Mouse (Mus musculus): ENCODE measurements around the gene Slc25a11. TPM values are rescaled to one million over a fixed set of nuclear protein-coding genes. Genes with fewer than 3 reads are reported as not detected.

Gene Slc25a11
- total RNA-seq, 2 experiments from 2014 or later = 120 to 124 TPM

Other genes starting within 250 kb of the Slc25a11 start
- gene Pelp1, start 237.4 kb downstream of the Slc25a11 start, total RNA-seq (2021) = 10 to 100 TPM; 33.1 to 34.6 TPM
- gene Arrb2, start 214.8 kb downstream of the Slc25a11 start, total RNA-seq (2021) = 10 to 100 TPM; 68.1 to 76.7 TPM
- 10 to 100 TPM; 13.9 to 15.4 TPM for gene Med11, start 195.6 kb downstream of the Slc25a11 start, total RNA-seq (2021)
- gene Zmynd15, start 188.0 kb downstream of the Slc25a11 start, total RNA-seq (2021) = 1 to 10 TPM in 1 of 2 experiments, under 1 TPM in 1; 0.23 to 1.4 TPM
- 1 to 10 TPM in 1 of 2 experiments, under 1 TPM in 1; 0.42 to 1.4 TPM for gene Cxcl16, start 187.5 kb downstream of the Slc25a11 start, total RNA-seq (2021)
- gene Tm4sf5, start 142.2 kb downstream of the Slc25a11 start, total RNA-seq (2021) = under 1 TPM in 1 of 2 experiments, not detected in 1; 0.37 TPM
- not detected for gene Vmo1, start 132.9 kb downstream of the Slc25a11 start, total RNA-seq (2021)
- not detected for gene Gltpd2, start 128.3 kb downstream of the Slc25a11 start, total RNA-seq (2021)
- 100 to 1,000 TPM; 184 to 189 TPM for gene Psmb6, start 122.1 kb downstream of the Slc25a11 start, total RNA-seq (2021)
- not detected for gene Gm40193, start 114.5 kb downstream of the Slc25a11 start, total RNA-seq (2021)
- gene Pld2, start 107.4 kb downstream of the Slc25a11 start, total RNA-seq (2021) = 10 to 100 TPM; 13.3 to 15.8 TPM
- gene Mink1, start 84.6 kb downstream of the Slc25a11 start, total RNA-seq (2021) = 100 to 1,000 TPM; 396 to 435 TPM
- under 1 TPM in 1 of 2 experiments, not detected in 1; 0.65 TPM for gene 4930544D05Rik, start 31.6 kb downstream of the Slc25a11 start, total RNA-seq (2021)
- gene Chrne, start 28.3 kb downstream of the Slc25a11 start, total RNA-seq (2021) = under 1 TPM in 1 of 2 experiments, not detected in 1; 0.63 TPM
- gene Gp1ba, start 8.4 kb downstream of the Slc25a11 start, total RNA-seq (2021) = not detected
- gene Rnf167, start 244 bp downstream of the Slc25a11 start, total RNA-seq (2021) = 10 to 100 TPM; 86.4 to 90.1 TPM
- gene Pfn1, start 7.2 kb upstream of the Slc25a11 start, total RNA-seq (2021) = 100 to 1,000 TPM; 224 to 231 TPM
- 1 to 10 TPM; 7.3 to 8.8 TPM for gene Eno3, start 9.7 kb upstream of the Slc25a11 start, total RNA-seq (2021)
- 10 to 100 TPM; 47.5 to 52.8 TPM for gene Spag7, start 21.9 kb upstream of the Slc25a11 start, total RNA-seq (2021)
- 100 to 1,000 TPM; 217 to 224 TPM for gene Camta2, start 40.6 kb upstream of the Slc25a11 start, total RNA-seq (2021)
- gene Inca1, start 52.7 kb upstream of the Slc25a11 start, total RNA-seq (2021) = 1 to 10 TPM; 1.8 to 2.2 TPM
- 10 to 100 TPM; 54.8 to 57.7 TPM for gene Kif1c, start 53.1 kb upstream of the Slc25a11 start, total RNA-seq (2021)
- gene Zfp3, start 116.7 kb upstream of the Slc25a11 start, total RNA-seq (2021) = 10 to 100 TPM; 17.2 to 17.9 TPM
- gene Scimp, start 165.1 kb upstream of the Slc25a11 start, total RNA-seq (2021) = not detected
- 100 to 1,000 TPM; 140 TPM for gene Rabep1, start 197.3 kb upstream of the Slc25a11 start, total RNA-seq (2021)